Mouse (Mus musculus) forebrain, embryonic 11.5 days (tissue): ENCODE results near the gene Prpf38a. TPM values are rescaled to one million over a fixed set of nuclear protein-coding genes. Genes with fewer than 3 reads are reported as not detected.
A peak's percentile ranks its signal among the peaks of the same experiment; 100 is the strongest.

ENCODE experiments used
- ATAC-seq: fragments of 200-750 bp; cut with Nextera tagmentation; replicated peaks from 2 replicates; pipeline ENCODE4 v1.8.0; 2017; ENCODE audit warnings: moderate TSS enrichment; ENCODE audit not compliant: low FRiP score
- DNase-seq: peaks from one replicate; pipeline ENCODE4 v3.0.0-alpha.2; 2017; ENCODE audit warnings: low spot score
- H3K27ac ChIP-seq: fragments of 300-500 bp; sonication (generic); 2 replicates; pipeline ENCODE4 v1.5.1; 2014; ENCODE audit warnings: low read depth, low read length
- H3K27me3 ChIP-seq: fragments of 300-500 bp; sonication (generic); 2 replicates; pipeline ENCODE4 v1.6.1; 2014; ENCODE audit warnings: mild to moderate bottlenecking, low read length, mixed read lengths; ENCODE audit not compliant: control insufficient read depth, insufficient read depth
- H3K36me3 ChIP-seq: fragments of 300-500 bp; sonication (generic); 2 replicates; pipeline ENCODE4 v1.6.1; 2014; ENCODE audit warnings: mild to moderate bottlenecking, low read length, moderate library complexity, mixed read lengths; ENCODE audit not compliant: control insufficient read depth, insufficient read depth
- H3K4me1 ChIP-seq: fragments of 300-500 bp; sonication (generic); replicated peaks from 2 replicates; pipeline ENCODE4 v1.6.1; 2014; ENCODE audit warnings: low read length, mixed read lengths; ENCODE audit not compliant: control insufficient read depth, insufficient read depth
- H3K4me2 ChIP-seq: fragments of 300-500 bp; sonication (generic); 2 replicates; pipeline ENCODE4 v1.6.1; 2014; ENCODE audit warnings: low read depth, mild to moderate bottlenecking, low read length, moderate library complexity, mixed read lengths; ENCODE audit not compliant: severe bottlenecking
- H3K4me3 ChIP-seq: fragments of 300-500 bp; sonication (generic); 2 replicates; pipeline ENCODE4 v1.5.1; 2014; ENCODE audit warnings: low read depth, low read length
- H3K9ac ChIP-seq: fragments of 300-500 bp; sonication (generic); 2 replicates; pipeline ENCODE4 v1.6.1; 2014; ENCODE audit warnings: low read length
- H3K9me3 ChIP-seq: fragments of 300-500 bp; sonication (generic); 2 replicates; pipeline ENCODE4 v1.6.1; 2016; ENCODE audit warnings: low read length, mixed read lengths; ENCODE audit not compliant: control insufficient read depth
- WGBS: fragments of 180-500 bp; shearing (Covaris S2); extraction: QIAGEN DNeasy Blood & Tissue Kit; methylation state at CpG from one replicate; pipeline ENCODE4 v1.1.7; 2014; 5-methylcytosine and 5-hydroxymethylcytosine counted together
- polyA plus RNA-seq: library from polyadenylated mRNA; unstranded; fragments of >200 nt; fragmentation: Nextera tagmentation; extraction: Ambion mirVana; gene quantifications from 2 replicates; pipeline ENCODE4 v1.2.1, GENCODE M21; 2014

Prpf38a gene
- polyA plus RNA-seq, 1 experiment from 2014 or later, result 125 TPM

- ATAC-seq (no peak), DNase-seq (no peak)
- H3K4me2 ChIP-seq, result no peak overlapping the region
- WGBS, result 90% methylated on average over 3 of the region's 3 CpGs
- no peak overlapping the region for H3K4me3 ChIP-seq
- H3K9ac ChIP-seq, result no peak overlapping the region
- H3K27ac ChIP-seq, result no peak overlapping the region
- H3K4me1 ChIP-seq, result no peaks in the 10 kb centered on the region
- H3K27me3 ChIP-seq, result no peaks in the 10 kb centered on the region
- no peaks in the 10 kb centered on the region for H3K9me3 ChIP-seq
- H3K36me3 ChIP-seq, result peaks cover 2% of the 10 kb centered on the region; the same call in 1 of the 2 replicates
These were observed 29.5 kb upstream of the Prpf38a start for GRCm38 (mm10) chr4:108608651-108609050.

DNA sequence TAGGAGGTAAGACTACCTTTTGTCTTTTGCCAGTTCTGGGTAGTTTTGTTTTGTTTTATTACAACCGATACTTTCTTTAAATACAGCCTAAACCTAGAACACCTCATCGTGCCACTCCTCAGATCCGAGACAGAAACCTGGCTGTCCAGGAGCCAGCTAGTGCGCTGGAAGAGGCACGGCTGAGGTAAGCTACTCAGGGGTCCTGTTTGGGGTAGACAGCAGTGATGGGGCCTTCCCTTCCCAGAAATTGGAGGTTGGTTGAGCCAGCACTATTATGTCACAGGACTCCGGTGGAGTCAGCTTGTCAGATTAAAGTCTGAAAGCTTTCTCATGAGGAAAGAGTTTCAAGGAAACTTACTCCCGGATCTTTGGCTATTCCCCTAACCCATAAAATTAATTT lies 22.7 kb upstream of the Prpf38a start:
- H3K4me1 ChIP-seq, result no peaks in the 10 kb centered on the region
- 96% methylated on average over 7 of the region's 7 CpGs for WGBS
- H3K9me3 ChIP-seq, result no peaks in the 10 kb centered on the region

DNA sequence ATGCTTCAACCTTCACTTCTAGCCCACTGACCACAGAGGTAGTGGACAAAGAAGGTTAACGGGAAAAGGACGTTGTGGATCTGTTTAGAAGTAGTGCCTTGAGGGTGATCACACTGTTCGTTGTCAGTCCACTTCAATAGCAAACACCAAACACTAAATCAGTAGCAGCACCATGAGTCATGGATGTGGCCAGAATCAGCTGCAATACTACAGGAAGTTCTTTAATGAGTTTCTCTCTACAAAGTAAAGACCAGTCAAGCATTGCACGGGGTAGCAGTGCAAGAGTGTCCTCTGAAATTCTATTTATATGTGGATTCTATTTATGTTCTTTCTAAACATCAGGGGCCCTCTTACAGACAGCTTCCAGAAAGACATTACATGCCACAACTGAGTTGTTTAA lies 19.2 kb upstream of the Prpf38a start:
- H3K4me2 ChIP-seq, result no peak overlapping the region
- no peak overlapping the region for H3K9ac ChIP-seq
- WGBS, result 87% methylated on average over 4 of the region's 4 CpGs
- ATAC-seq (no peak), DNase-seq (no peak)
- no peaks in the 10 kb centered on the region for H3K9me3 ChIP-seq
- H3K36me3 ChIP-seq, result no peaks in the 10 kb centered on the region; the same call in 1 of the 2 replicates
- H3K4me1 ChIP-seq, result no peaks in the 10 kb centered on the region
- H3K27ac ChIP-seq, result no peak overlapping the region
- no peaks in the 10 kb centered on the region for H3K27me3 ChIP-seq
- no peak overlapping the region for H3K4me3 ChIP-seq

More for the DNA sequence above, 22.7 kb upstream of the Prpf38a start:
- Histone ChIP-seq H3K4me3 (no peak overlapping the region), H3K27me3 (no peaks in the 10 kb centered on the region), H3K27ac (no peak overlapping the region), H3K9ac (no peak overlapping the region), H3K4me2 (no peak overlapping the region), H3K36me3 (peaks cover 2% of the 10 kb centered on the region; the same call in 1 of the 2 replicates)
- no peak for ATAC-seq
- no peak for DNase-seq

DNA sequence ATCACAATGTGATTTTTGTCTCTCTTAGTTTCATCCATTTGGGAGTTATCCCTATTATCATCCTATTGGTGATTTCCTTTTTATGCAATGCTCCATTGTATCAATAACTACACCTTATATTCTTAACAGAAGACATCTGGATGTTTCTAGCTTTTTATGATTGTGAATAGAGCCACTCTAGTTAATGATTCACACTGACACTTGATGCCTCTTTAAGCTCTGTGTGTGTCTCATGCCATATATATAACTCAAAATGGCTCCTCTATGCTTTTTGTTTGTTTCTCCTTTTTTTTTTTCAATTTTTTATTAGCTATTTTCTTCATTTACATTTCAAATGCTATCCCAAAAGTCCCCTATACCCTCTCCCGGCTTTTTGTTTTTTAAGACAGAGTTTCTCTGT lies 16.6 kb upstream of the Prpf38a start:
- no peaks in the 10 kb centered on the region for H3K27me3 ChIP-seq
- H3K4me1 ChIP-seq, result no peaks in the 10 kb centered on the region
- 85% methylated on average over 1 of the region's 1 CpGs for WGBS
- DNase-seq (no peak), ATAC-seq (no peak)
- no peak overlapping the region for H3K4me3 ChIP-seq
- no peak overlapping the region for H3K4me2 ChIP-seq
- H3K9me3 ChIP-seq, result no peaks in the 10 kb centered on the region
- H3K9ac ChIP-seq, result no peak overlapping the region
- no peak overlapping the region for H3K27ac ChIP-seq
- H3K36me3 ChIP-seq, result no peaks in the 10 kb centered on the region; the same call in 1 of the 2 replicates

GRCm38 (mm10) chr4:108593376-108593775 lies 14.2 kb upstream of the Prpf38a start:
- no peak for DNase-seq
- no peak overlapping the region for H3K4me2 ChIP-seq
- no peak overlapping the region for H3K27ac ChIP-seq
- H3K9me3 ChIP-seq, result no peaks in the 10 kb centered on the region
- WGBS, result 91% methylated on average over 2 of the region's 2 CpGs
- no peak for ATAC-seq
- H3K27me3 ChIP-seq, result no peaks in the 10 kb centered on the region
- no peaks in the 10 kb centered on the region for H3K4me1 ChIP-seq
- H3K4me3 ChIP-seq, result no peak overlapping the region
- H3K36me3 ChIP-seq, result no peaks in the 10 kb centered on the region; the same call in 1 of the 2 replicates
- H3K9ac ChIP-seq, result no peak overlapping the region

DNA sequence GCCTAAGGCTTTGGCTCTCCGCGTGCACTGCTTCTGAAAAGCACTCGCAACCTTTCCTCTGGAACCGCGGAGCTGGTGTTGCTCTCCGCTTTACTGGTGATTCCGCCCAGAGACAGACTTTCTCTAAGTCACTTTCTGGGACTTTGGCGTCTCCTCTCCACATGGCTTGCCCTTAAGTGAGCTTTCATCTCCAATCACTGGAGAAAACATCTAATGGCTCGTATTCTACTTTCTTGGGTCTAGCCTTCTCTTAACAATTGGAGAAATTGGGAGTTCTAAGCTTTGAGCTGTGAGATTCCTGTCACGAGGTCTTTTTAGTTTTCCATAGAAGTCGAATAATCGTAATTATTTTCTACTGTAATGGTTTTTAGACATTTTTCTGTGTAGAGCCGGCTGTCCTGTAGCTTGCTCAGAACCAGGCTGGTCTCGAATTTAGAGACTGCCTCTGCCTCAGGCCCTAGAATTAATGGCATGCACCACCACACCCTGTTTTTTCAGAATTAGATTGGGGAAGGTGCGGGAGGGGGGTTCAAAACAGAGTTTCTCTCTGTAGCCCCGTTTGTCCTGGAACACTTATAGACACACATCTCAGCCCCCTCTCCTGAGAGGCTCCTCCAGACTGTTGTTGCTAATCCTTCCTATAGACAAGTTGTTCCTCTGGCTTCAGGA lies 741 bp upstream of the Prpf38a start:
- peak overlapping the region; percentile 65 for H3K4me2 ChIP-seq
- peak overlapping the region; percentile 71 for H3K27ac ChIP-seq
- no peak for ATAC-seq
- H3K4me1 ChIP-seq, result peaks cover 7% of the 10 kb centered on the region
- no peaks in the 10 kb centered on the region for H3K27me3 ChIP-seq
- WGBS, result 1% methylated on average over 16 of the region's 16 CpGs
- H3K4me3 ChIP-seq, result peak overlapping the region; percentile 88
- H3K36me3 ChIP-seq, result peaks cover 3% of the 10 kb centered on the region; the same call in 1 of the 2 replicates
- no peaks in the 10 kb centered on the region for H3K9me3 ChIP-seq
- H3K9ac ChIP-seq, result peak overlapping the region; percentile 81
- no peak for DNase-seq

DNA sequence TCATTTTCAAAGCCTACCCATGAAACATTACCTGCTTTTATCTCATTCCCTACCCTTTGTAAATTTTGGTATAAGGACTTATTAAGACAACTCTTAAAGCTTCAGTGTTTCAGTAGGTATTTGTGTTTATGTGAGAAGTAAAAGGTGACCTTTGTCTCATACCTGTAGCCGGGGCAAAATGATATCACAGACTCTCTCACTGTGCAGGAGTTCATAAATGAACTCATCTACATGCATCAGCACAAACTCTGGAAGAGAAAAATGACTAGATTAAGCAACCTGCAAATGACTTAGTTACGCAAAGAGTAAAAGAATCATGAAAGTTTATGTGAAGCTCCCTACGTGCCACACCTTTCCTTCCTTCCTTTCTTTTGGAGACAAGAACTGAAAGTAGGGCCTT lies 6.5 kb downstream of the Prpf38a start:
- no peak overlapping the region for H3K9ac ChIP-seq
- H3K36me3 ChIP-seq, result peaks cover 9% of the 10 kb centered on the region; the same call in 1 of the 2 replicates
- WGBS, result 98% methylated on average over 3 of the region's 3 CpGs
- ATAC-seq, result no peak
- H3K4me2 ChIP-seq, result no peak overlapping the region
- H3K4me3 ChIP-seq, result no peak overlapping the region
- no peak for DNase-seq
- no peaks in the 10 kb centered on the region for H3K9me3 ChIP-seq
- H3K4me1 ChIP-seq, result peaks cover under 1% of the 10 kb centered on the region
- no peaks in the 10 kb centered on the region for H3K27me3 ChIP-seq
- H3K27ac ChIP-seq, result no peak overlapping the region

DNA sequence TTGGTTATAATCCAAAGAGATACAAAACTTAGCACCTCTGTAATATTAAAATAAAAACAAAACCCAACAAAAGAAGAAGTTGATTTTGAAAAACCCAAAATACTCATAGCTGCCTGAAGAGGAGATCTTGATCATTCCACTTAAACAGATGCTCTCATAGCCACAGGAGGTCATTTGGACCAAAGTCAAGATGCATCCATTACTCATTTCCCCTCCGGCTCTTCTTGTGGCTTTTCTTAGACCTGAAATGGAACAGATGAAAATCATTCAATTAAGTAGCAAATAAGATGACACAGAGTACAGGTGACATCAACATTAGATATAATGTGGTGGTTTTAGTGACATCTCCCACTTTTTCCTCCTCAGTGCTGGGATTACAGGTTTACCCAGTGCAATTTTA lies 14.1 kb downstream of the Prpf38a start:
- ATAC-seq, result no peak
- WGBS, result 93% methylated on average over 1 of the region's 1 CpGs
- peaks cover 10% of the 10 kb centered on the region; the same call in 1 of the 2 replicates for H3K36me3 ChIP-seq

DNA sequence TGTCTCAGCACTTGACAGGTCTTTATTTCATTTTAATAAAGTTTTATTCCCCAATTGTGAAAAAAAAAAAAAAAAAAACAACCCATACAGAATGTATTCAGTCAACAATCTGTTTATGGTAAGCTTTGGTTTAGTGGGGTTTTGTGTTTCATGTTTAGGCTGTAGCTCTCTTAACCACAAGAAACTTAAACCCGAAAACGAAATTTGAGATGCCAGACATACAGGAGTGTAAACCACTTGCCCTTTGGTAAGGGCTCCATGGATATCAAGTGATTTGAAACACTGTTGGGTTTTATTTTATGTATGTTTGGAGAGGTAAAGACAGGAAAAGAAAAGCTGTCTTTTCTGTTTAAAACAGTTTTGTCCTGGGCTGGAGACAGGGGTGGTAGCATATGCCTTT lies 39.4 kb downstream of the Prpf38a start:
- 94% methylated on average over 2 of the region's 2 CpGs for WGBS

More for the DNA sequence above, 14.1 kb downstream of the Prpf38a start:
- no peak overlapping the region for H3K27ac ChIP-seq
- no peaks in the 10 kb centered on the region for H3K4me1 ChIP-seq
- no peak overlapping the region for H3K4me3 ChIP-seq
- no peak overlapping the region for H3K9ac ChIP-seq
- H3K27me3 ChIP-seq, result no peaks in the 10 kb centered on the region
- DNase-seq, result no peak
- H3K9me3 ChIP-seq, result no peaks in the 10 kb centered on the region
- H3K4me2 ChIP-seq, result no peak overlapping the region

More for the DNA sequence above, 39.4 kb downstream of the Prpf38a start:
- DNase-seq, result no peak
- Histone ChIP-seq H3K9me3 (no peaks in the 10 kb centered on the region), H3K4me2 (no peak overlapping the region), H3K27ac (no peak overlapping the region), H3K27me3 (no peaks in the 10 kb centered on the region), H3K4me3 (no peak overlapping the region), H3K36me3 (peaks cover 3% of the 10 kb centered on the region; the same call in 1 of the 2 replicates), H3K4me1 (no peaks in the 10 kb centered on the region), H3K9ac (no peak overlapping the region)
- no peak for ATAC-seq
